Mouse (Mus musculus) hindbrain, postnatal 0 days (tissue): Measurements from ENCODE around the gene Higd1c. TPM values are rescaled to one million over a fixed set of nuclear protein-coding genes. Genes with fewer than 3 reads are reported as not detected.

ENCODE experiments used
- ATAC-seq: fragments of 200-750 bp; cut with Nextera tagmentation; 2 replicates; pipeline ENCODE4 v1.8.0; 2017; ENCODE audit warnings: mild to moderate bottlenecking, moderate TSS enrichment, moderate library complexity
- DNase-seq: peaks from one replicate; pipeline ENCODE4 v3.0.0-alpha.2; 2015; ENCODE audit warnings: low spot score
- H3K27ac ChIP-seq: fragments of 300-500 bp; sonication (generic); 2 replicates; pipeline ENCODE4 v1.5.1; 2014; ENCODE audit warnings: mild to moderate bottlenecking
- H3K27me3 ChIP-seq: fragments of 300-500 bp; sonication (generic); 2 replicates; pipeline ENCODE4 v1.6.1; 2014; ENCODE audit warnings: low read length, mixed read lengths; ENCODE audit not compliant: insufficient read depth
- H3K36me3 ChIP-seq: fragments of 300-500 bp; sonication (generic); 2 replicates; pipeline ENCODE4 v1.6.1; 2014; ENCODE audit warnings: low read length, mixed read lengths; ENCODE audit not compliant: insufficient read depth
- H3K4me1 ChIP-seq: fragments of 300-500 bp; sonication (generic); 2 replicates; pipeline ENCODE4 v1.6.1; 2014; ENCODE audit warnings: antibody characterized with exemption, low read length, mixed read lengths; ENCODE audit not compliant: insufficient read depth
- H3K4me2 ChIP-seq: fragments of 300-500 bp; sonication (generic); 2 replicates; pipeline ENCODE4 v1.6.1; 2014; ENCODE audit warnings: low read depth, mild to moderate bottlenecking, low read length, moderate library complexity, mixed read lengths
- H3K4me3 ChIP-seq: fragments of 300-500 bp; sonication (generic); 2 replicates; pipeline ENCODE4 v1.5.1; 2014; ENCODE audit warnings: low read length
- H3K9ac ChIP-seq: fragments of 300-500 bp; sonication (generic); replicated peaks from 2 replicates; pipeline ENCODE4 v1.6.1; 2014; ENCODE audit warnings: mild to moderate bottlenecking, low read length, moderate library complexity, mixed read lengths
- H3K9me3 ChIP-seq: fragments of 300-500 bp; sonication (generic); 2 replicates; pipeline ENCODE4 v1.6.1; 2016; ENCODE audit warnings: low read length, mixed read lengths
- CTCF ChIP-seq: IDR thresholded peaks from 2 replicates; pipeline ENCODE4 v1.5.1; 2016; ENCODE audit warnings: antibody characterized with exemption, control low read depth, low read depth
- WGBS: fragments of 180-500 bp; shearing (Covaris S2); extraction: QIAGEN DNeasy Blood & Tissue Kit; methylation state at CpG from one replicate; pipeline ENCODE4 v1.1.7; 2014; 5-methylcytosine and 5-hydroxymethylcytosine counted together
- polyA plus RNA-seq: library from polyadenylated mRNA; unstranded; fragments of >200 nt; fragmentation: Nextera tagmentation; extraction: Ambion mirVana; gene quantifications from 2 replicates; pipeline ENCODE4 v1.2.1, GENCODE M21; 2015
- total RNA-seq: library from RNA; depleted of rRNA; stranded (reverse); fragments of >200 nt; gene quantifications from 2 replicates; pipeline ENCODE4 v1.2.3, GENCODE M21; 2014

The Higd1c gene
- total and polyA plus RNA-seq, 2 experiments from 2014 or later: not detected

DNA sequence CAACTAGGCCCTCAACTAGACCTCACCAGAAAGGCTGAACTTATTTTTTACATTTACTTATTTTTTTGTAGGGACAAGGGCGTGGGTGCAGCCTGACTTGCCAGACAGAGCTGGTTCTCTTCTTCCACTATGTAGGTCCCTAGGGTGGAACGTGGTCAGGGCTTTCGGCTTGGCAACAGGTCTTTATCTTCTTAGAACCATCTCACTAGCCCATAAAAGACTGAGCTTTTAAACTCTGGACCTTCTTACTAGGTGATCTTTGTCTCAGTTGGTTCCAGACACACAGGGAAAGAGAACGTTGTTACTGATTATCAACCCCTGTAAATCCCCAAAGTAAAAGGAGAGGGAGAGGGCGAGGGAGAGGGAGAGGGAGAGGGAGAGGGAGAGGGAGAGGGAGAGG lies 49.0 kb downstream of the Higd1c start:
- no peak overlapping the region for H3K4me2 ChIP-seq
- peaks cover 10% of the 10 kb centered on the region; the same call in 1 of the 2 replicates for H3K36me3 ChIP-seq
- H3K9me3 ChIP-seq: no peaks in the 10 kb centered on the region
- H3K9ac ChIP-seq: no peak overlapping the region
- H3K27ac ChIP-seq: no peak overlapping the region
- H3K4me3 ChIP-seq: no peak overlapping the region
- WGBS: 82% methylated on average over 4 of the region's 5 CpGs
- H3K27me3 ChIP-seq: no peaks in the 10 kb centered on the region
- ATAC-seq (no peak), DNase-seq (no peak)
- H3K4me1 ChIP-seq: no peaks in the 10 kb centered on the region
- no peak for TF ChIP-seq CTCF

GRCm38 (mm10) chr15:100414011-100414410 lies 49.7 kb downstream of the Higd1c start:
- no peak for DNase-seq
- H3K27ac ChIP-seq: no peak overlapping the region
- 73% methylated on average over 4 of the region's 4 CpGs for WGBS
- no peak overlapping the region for H3K4me3 ChIP-seq
- H3K9me3 ChIP-seq: no peaks in the 10 kb centered on the region
- H3K4me1 ChIP-seq: no peaks in the 10 kb centered on the region
- no peak overlapping the region for H3K9ac ChIP-seq
- peaks cover 8% of the 10 kb centered on the region; the same call in 1 of the 2 replicates for H3K36me3 ChIP-seq
- no peak for TF ChIP-seq CTCF
- no peak for ATAC-seq
- no peaks in the 10 kb centered on the region for H3K27me3 ChIP-seq
- no peak overlapping the region for H3K4me2 ChIP-seq

GRCm38 (mm10) chr15:100414942-100415341 lies 50.6 kb downstream of the Higd1c start:
- no peaks in the 10 kb centered on the region for H3K27me3 ChIP-seq
- TF ChIP-seq CTCF: no peak
- H3K9ac ChIP-seq: no peak overlapping the region
- no peaks in the 10 kb centered on the region for H3K9me3 ChIP-seq
- WGBS: 96% methylated on average over 13 of the region's 13 CpGs
- H3K4me1 ChIP-seq: 0 out of 2 replicates have a peak, but pooled peaks cover 5% of the 10 kb centered on the region
- ATAC-seq (no peak), DNase-seq (no peak)
- H3K27ac ChIP-seq: no peak overlapping the region
- H3K4me3 ChIP-seq: no peak overlapping the region
- peaks cover 8% of the 10 kb centered on the region; the same call in 1 of the 2 replicates for H3K36me3 ChIP-seq
- H3K4me2 ChIP-seq: no peak overlapping the region

- DNase-seq (no peak), ATAC-seq (no peak)
- 0 out of 2 replicates have a peak, but pooled peaks cover 5% of the 10 kb centered on the region for H3K4me1 ChIP-seq
- H3K4me2 ChIP-seq: no peak overlapping the region
- TF ChIP-seq CTCF: no peak
- H3K9me3 ChIP-seq: no peaks in the 10 kb centered on the region
- no peak overlapping the region for H3K4me3 ChIP-seq
- no peaks in the 10 kb centered on the region for H3K27me3 ChIP-seq
- H3K27ac ChIP-seq: no peak overlapping the region
- peaks cover 8% of the 10 kb centered on the region; the same call in 1 of the 2 replicates for H3K36me3 ChIP-seq
- no peak overlapping the region for H3K9ac ChIP-seq
- WGBS: 87% methylated on average over 8 of the region's 8 CpGs
Observed at GRCm38 (mm10) chr15:100415684-100416083, 51.3 kb downstream of the Higd1c start.

GRCm38 (mm10) chr15:100417854-100418450 lies 53.6 kb downstream of the Higd1c start:
- 79% methylated on average over 9 of the region's 9 CpGs for WGBS
- ATAC-seq: no peak

DNA sequence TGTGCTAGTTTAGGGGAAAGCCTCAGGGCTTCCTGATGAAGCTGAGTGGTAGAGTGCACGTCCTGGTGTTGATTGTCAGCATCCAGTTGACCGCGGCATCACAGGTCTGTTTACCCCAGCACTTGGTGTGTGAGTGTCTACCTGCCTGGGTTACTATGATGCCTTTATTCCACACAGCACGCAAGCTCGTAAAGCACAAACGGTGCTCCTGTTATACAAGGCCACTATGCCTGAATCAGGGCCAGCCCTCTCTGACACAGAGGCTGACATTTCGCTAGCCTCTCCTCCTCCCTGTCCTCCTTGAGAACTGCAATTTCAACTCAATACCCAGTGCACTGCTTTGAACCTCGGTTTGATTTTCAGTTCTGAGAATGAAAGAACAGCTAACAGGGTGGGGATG lies 55.0 kb downstream of the Higd1c start:
- DNase-seq (no peak), ATAC-seq (no peak)
- WGBS: 72% methylated on average over 8 of the region's 8 CpGs
- no peaks in the 10 kb centered on the region for H3K36me3 ChIP-seq
- H3K4me3 ChIP-seq: no peak overlapping the region
- no peaks in the 10 kb centered on the region for H3K27me3 ChIP-seq
- no peak overlapping the region for H3K9ac ChIP-seq
- peaks cover 17% of the 10 kb centered on the region; the same call in 1 of the 2 replicates for H3K4me1 ChIP-seq
- no peak for TF ChIP-seq CTCF
- H3K4me2 ChIP-seq: no peak overlapping the region
- H3K27ac ChIP-seq: 0 out of 2 replicates have a peak overlapping the region, but pooled peaks have one; percentile 15
- no peaks in the 10 kb centered on the region for H3K9me3 ChIP-seq

More at GRCm38 (mm10) chr15:100417854-100418450, 53.6 kb downstream of the Higd1c start:
- Histone ChIP-seq H3K27me3 (no peaks in the 10 kb centered on the region), H3K9ac (no peak overlapping the region), H3K9me3 (no peaks in the 10 kb centered on the region), H3K4me2 (no peak overlapping the region), H3K4me3 (no peak overlapping the region), H3K4me1 (peaks cover 13% of the 10 kb centered on the region; the same call in 1 of the 2 replicates), H3K27ac (no peak overlapping the region), H3K36me3 (no peaks in the 10 kb centered on the region)
- DNase-seq: no peak
- no peak for TF ChIP-seq CTCF
